Mouse (Mus musculus) limb, embryonic 12.5 days (tissue): ENCODE data around the gene Dnajc5. TPM values are rescaled to one million over a fixed set of nuclear protein-coding genes. Genes with fewer than 3 reads are reported as not detected.

ENCODE experiments used
- ATAC-seq: fragments of 200-750 bp; cut with Nextera tagmentation; 2 replicates; pipeline ENCODE4 v1.8.0; 2017; ENCODE audit warnings: low read depth, moderate TSS enrichment; ENCODE audit not compliant: insufficient number of reproducible peaks, insufficient read depth, low FRiP score, low TSS enrichment
- H3K27ac ChIP-seq: fragments of 300-500 bp; sonication (generic); 2 replicates; pipeline ENCODE4 v1.5.1; 2016; ENCODE audit warnings: mild to moderate bottlenecking, moderate library complexity
- H3K27me3 ChIP-seq: fragments of 300-500 bp; sonication (generic); 2 replicates; pipeline ENCODE4 v1.6.1; 2016; ENCODE audit warnings: mild to moderate bottlenecking, moderate library complexity
- H3K36me3 ChIP-seq: fragments of 300-500 bp; sonication (generic); 2 replicates; pipeline ENCODE4 v1.6.1; 2016; ENCODE audit warnings: mild to moderate bottlenecking, moderate library complexity
- H3K4me1 ChIP-seq: fragments of 300-500 bp; sonication (generic); replicated peaks from 2 replicates; pipeline ENCODE4 v1.6.1; 2016
- H3K4me2 ChIP-seq: fragments of 300-500 bp; sonication (generic); 2 replicates; pipeline ENCODE4 v1.6.1; 2016; ENCODE audit warnings: mild to moderate bottlenecking, moderate library complexity
- H3K4me3 ChIP-seq: fragments of 300-500 bp; sonication (generic); replicated peaks from 2 replicates; pipeline ENCODE4 v1.5.1; 2016; ENCODE audit warnings: mild to moderate bottlenecking
- H3K9ac ChIP-seq: fragments of 300-500 bp; sonication (generic); replicated peaks from 2 replicates; pipeline ENCODE4 v1.6.1; 2016; ENCODE audit warnings: mild to moderate bottlenecking, moderate library complexity
- H3K9me3 ChIP-seq: fragments of 300-500 bp; sonication (generic); 2 replicates; pipeline ENCODE4 v1.6.1; 2016; ENCODE audit warnings: mild to moderate bottlenecking, moderate library complexity
- WGBS: fragments of 180-500 bp; shearing (Covaris S2); methylation state at CpG from one replicate; pipeline ENCODE4 v1.1.7; 2016; 5-methylcytosine and 5-hydroxymethylcytosine counted together
- polyA plus RNA-seq: library from polyadenylated mRNA; unstranded; fragments of >200 nt; fragmentation: Nextera tagmentation; extraction: Ambion mirVana; gene quantifications from 2 replicates; pipeline ENCODE4 v1.2.1, GENCODE M21; 2016

Dnajc5 gene
- polyA plus RNA-seq, 1 experiment from 2014 or later, result 90.6 TPM

GRCm38 (mm10) chr2:181520936-181521227 is 597 bp downstream of the Dnajc5 start:
- peaks cover 25% of the 10 kb centered on the region for H3K36me3 ChIP-seq
- no peaks in the 10 kb centered on the region for H3K27me3 ChIP-seq
- H3K9ac ChIP-seq, result peak overlapping the region; percentile 96
- peak overlapping the region; percentile 98 for H3K27ac ChIP-seq
- under 1% methylated on average over 17 of the region's 17 CpGs for WGBS
- peaks cover 24% of the 10 kb centered on the region for H3K4me1 ChIP-seq
- no peak for ATAC-seq
- H3K4me3 ChIP-seq, result peak overlapping the region; percentile 97
- peak overlapping the region; percentile 65 for H3K4me2 ChIP-seq
- H3K9me3 ChIP-seq, result no peaks in the 10 kb centered on the region

- Histone ChIP-seq H3K4me2 (peak overlapping the region; percentile 65), H3K36me3 (peaks cover 18% of the 10 kb centered on the region), H3K27ac (no peak overlapping the region), H3K27me3 (no peaks in the 10 kb centered on the region), H3K4me3 (peak overlapping the region; percentile 97), H3K9me3 (no peaks in the 10 kb centered on the region), H3K9ac (peak overlapping the region; percentile 96), H3K4me1 (peaks cover 24% of the 10 kb centered on the region)
- WGBS, result 53% methylated on average over 10 of the region's 10 CpGs
- no peak for ATAC-seq
These were observed 1.2 kb downstream of the Dnajc5 start for GRCm38 (mm10) chr2:181521491-181521890.

- ATAC-seq, result no peak
- H3K4me2 ChIP-seq, result no peak overlapping the region
- H3K9me3 ChIP-seq, result no peaks in the 10 kb centered on the region
- no peak overlapping the region for H3K9ac ChIP-seq
- peaks cover 9% of the 10 kb centered on the region; the same call in 1 of the 2 replicates for H3K36me3 ChIP-seq
- H3K4me1 ChIP-seq, result peaks cover 24% of the 10 kb centered on the region
- no peak overlapping the region for H3K27ac ChIP-seq
- WGBS, result 73% methylated on average over 5 of the region's 5 CpGs
- no peak overlapping the region for H3K4me3 ChIP-seq
- H3K27me3 ChIP-seq, result no peaks in the 10 kb centered on the region
These were observed 2.5 kb downstream of the Dnajc5 start for GRCm38 (mm10) chr2:181522811-181523210.

GRCm38 (mm10) chr2:181525526-181525925 is 5.2 kb downstream of the Dnajc5 start:
- no peak overlapping the region for H3K9ac ChIP-seq
- no peaks in the 10 kb centered on the region for H3K9me3 ChIP-seq
- no peaks in the 10 kb centered on the region for H3K27me3 ChIP-seq
- peaks cover 28% of the 10 kb centered on the region for H3K36me3 ChIP-seq
- H3K4me1 ChIP-seq, result peaks cover 16% of the 10 kb centered on the region
- ATAC-seq, result no peak
- H3K27ac ChIP-seq, result no peak overlapping the region
- H3K4me3 ChIP-seq, result no peak overlapping the region
- 84% methylated on average over 5 of the region's 5 CpGs for WGBS
- no peak overlapping the region for H3K4me2 ChIP-seq

GRCm38 (mm10) chr2:181529076-181529475 is 8.8 kb downstream of the Dnajc5 start:
- 96% methylated on average over 1 of the region's 1 CpGs for WGBS
- peaks cover 11% of the 10 kb centered on the region; the same call in 1 of the 2 replicates for H3K9me3 ChIP-seq
- no peak for ATAC-seq
- no peaks in the 10 kb centered on the region for H3K27me3 ChIP-seq
- no peak overlapping the region for H3K27ac ChIP-seq
- H3K4me2 ChIP-seq, result no peak overlapping the region
- H3K4me3 ChIP-seq, result no peak overlapping the region
- H3K4me1 ChIP-seq, result no peaks in the 10 kb centered on the region
- no peak overlapping the region for H3K9ac ChIP-seq
- peaks cover 46% of the 10 kb centered on the region for H3K36me3 ChIP-seq

- H3K4me1 ChIP-seq, result no peaks in the 10 kb centered on the region; the same call in 1 of the 2 replicates
- H3K36me3 ChIP-seq, result peaks cover 48% of the 10 kb centered on the region
- WGBS, result 97% methylated on average over 3 of the region's 3 CpGs
- no peak overlapping the region for H3K27ac ChIP-seq
- ATAC-seq, result no peak
- H3K4me3 ChIP-seq, result no peak overlapping the region
- H3K9me3 ChIP-seq, result peaks cover 11% of the 10 kb centered on the region; the same call in 1 of the 2 replicates
- no peak overlapping the region for H3K4me2 ChIP-seq
- no peak overlapping the region for H3K9ac ChIP-seq
- no peaks in the 10 kb centered on the region for H3K27me3 ChIP-seq
These were observed 12.3 kb downstream of the Dnajc5 start for GRCm38 (mm10) chr2:181532589-181532988.

- no peak overlapping the region for H3K27ac ChIP-seq
- H3K36me3 ChIP-seq, result peaks cover 25% of the 10 kb centered on the region
- no peak overlapping the region for H3K9ac ChIP-seq
- H3K4me3 ChIP-seq, result no peak overlapping the region
- H3K27me3 ChIP-seq, result no peaks in the 10 kb centered on the region
- no peak overlapping the region for H3K4me2 ChIP-seq
- WGBS, result 92% methylated on average over 2 of the region's 2 CpGs
- peaks cover 11% of the 10 kb centered on the region; the same call in 1 of the 2 replicates for H3K9me3 ChIP-seq
- ATAC-seq, result no peak
- no peaks in the 10 kb centered on the region; the same call in 1 of the 2 replicates for H3K4me1 ChIP-seq
These were observed 16.1 kb downstream of the Dnajc5 start for GRCm38 (mm10) chr2:181536410-181536809.

GRCm38 (mm10) chr2:181537444-181538047 is 17.3 kb downstream of the Dnajc5 start:
- Histone ChIP-seq H3K36me3 (peaks cover 23% of the 10 kb centered on the region), H3K4me3 (no peak overlapping the region), H3K4me2 (no peak overlapping the region), H3K9ac (no peak overlapping the region), H3K9me3 (0 out of 2 replicates have a peak, but pooled peaks cover 2% of the 10 kb centered on the region), H3K27ac (0 out of 2 replicates have a peak overlapping the region, but pooled peaks have one; percentile 54), H3K27me3 (no peaks in the 10 kb centered on the region), H3K4me1 (no peaks in the 10 kb centered on the region; the same call in 1 of the 2 replicates)
- no peak for ATAC-seq
- WGBS, result 89% methylated on average over 2 of the region's 2 CpGs

- no peak overlapping the region for H3K27ac ChIP-seq
- WGBS, result 94% methylated on average over 6 of the region's 6 CpGs
- H3K27me3 ChIP-seq, result no peaks in the 10 kb centered on the region
- ATAC-seq, result no peak
- no peaks in the 10 kb centered on the region for H3K9me3 ChIP-seq
- H3K4me2 ChIP-seq, result no peak overlapping the region
- no peak overlapping the region for H3K9ac ChIP-seq
- H3K4me1 ChIP-seq, result no peaks in the 10 kb centered on the region; the same call in 1 of the 2 replicates
- H3K4me3 ChIP-seq, result no peak overlapping the region
- peaks cover 27% of the 10 kb centered on the region for H3K36me3 ChIP-seq
These were observed 21.6 kb downstream of the Dnajc5 start for GRCm38 (mm10) chr2:181541761-181542380.

- ATAC-seq, result no peak
- 97% methylated on average over 7 of the region's 7 CpGs for WGBS
- peaks cover 62% of the 10 kb centered on the region for H3K36me3 ChIP-seq
- no peak overlapping the region for H3K27ac ChIP-seq
- H3K4me3 ChIP-seq, result no peak overlapping the region
- no peak overlapping the region for H3K4me2 ChIP-seq
- no peak overlapping the region for H3K9ac ChIP-seq
- no peaks in the 10 kb centered on the region for H3K27me3 ChIP-seq
- no peaks in the 10 kb centered on the region for H3K9me3 ChIP-seq
- H3K4me1 ChIP-seq, result no peaks in the 10 kb centered on the region
These were observed 25.9 kb downstream of the Dnajc5 start for GRCm38 (mm10) chr2:181546142-181546541.

- no peaks in the 10 kb centered on the region for H3K4me1 ChIP-seq
- no peak for ATAC-seq
- peaks cover 72% of the 10 kb centered on the region for H3K36me3 ChIP-seq
- H3K9me3 ChIP-seq, result no peaks in the 10 kb centered on the region
- WGBS, result 61% methylated on average over 1 of the region's 1 CpGs
- H3K27ac ChIP-seq, result no peak overlapping the region
- H3K9ac ChIP-seq, result no peak overlapping the region
- H3K4me2 ChIP-seq, result no peak overlapping the region
- H3K27me3 ChIP-seq, result no peaks in the 10 kb centered on the region
- no peak overlapping the region for H3K4me3 ChIP-seq
These were observed 27.9 kb downstream of the Dnajc5 start for GRCm38 (mm10) chr2:181548227-181548626.
